Mouse (Mus musculus): ENCODE measurements around the gene Rap1a. TPM values are rescaled to one million over a fixed set of nuclear protein-coding genes. Genes with fewer than 3 reads are reported as not detected.
"Not testable (repeated sequence)": the region's sequence is repeated elsewhere in the genome, so short reads cannot be mapped to it uniquely, and the experiment has no call there.

The Rap1a gene
- polyA plus RNA-seq, 1 experiment from 2014 or later = 76.3 TPM

GRCm38 (mm10) chr3:105705561-105705960 lies 95.6 kb downstream of the Rap1a start:
- no peak for ATAC-seq (replicated peaks)
- Histone ChIP-seq H3K27ac (replicated peaks) (peak overlapping the region; percentile 62; the same call in 1 of the 2 replicates), H3K27me3 (no peaks in the 10 kb centered on the region; the same call in 1 of the 2 replicates), H3K9me3 (no peaks in the 10 kb centered on the region), H3K4me2 (replicated peaks) (peak overlapping the region; percentile 96), H3K36me3 (no peaks in the 10 kb centered on the region), H3K9ac (replicated peaks) (peak overlapping the region; percentile 49), H3K4me1 (peaks cover 34% of the 10 kb centered on the region), H3K4me3 (peak overlapping the region; percentile 49)
- 25% methylated on average over 3 of the region's 3 CpGs for WGBS

DNA sequence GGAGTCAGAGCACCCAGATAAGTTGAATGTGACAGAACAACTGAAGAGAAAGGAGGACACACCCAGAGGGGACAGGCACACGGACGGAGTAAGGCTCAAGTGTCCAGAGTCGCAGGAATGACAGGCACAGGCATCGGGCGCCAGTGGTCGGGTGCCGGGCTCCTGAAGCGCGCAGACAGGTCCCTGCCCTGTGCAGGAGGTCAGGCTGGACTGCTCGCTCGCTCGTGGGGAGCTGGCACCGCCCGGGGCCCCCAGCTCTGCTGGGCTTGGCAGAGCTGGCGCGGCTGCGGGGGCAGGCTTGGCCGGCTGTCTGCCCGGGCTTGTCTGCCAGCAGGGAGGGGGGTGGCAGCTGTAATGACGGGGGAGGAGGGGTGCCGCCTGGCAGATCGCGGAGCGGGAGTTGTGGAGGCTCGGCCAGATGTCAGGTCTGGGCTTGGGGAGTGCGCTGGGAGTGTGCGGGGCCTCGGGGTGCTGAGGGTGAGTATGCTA lies 96.0 kb downstream of the Rap1a start:
- Histone ChIP-seq H3K36me3 (no peaks in the 10 kb centered on the region), H3K4me2 (replicated peaks) (peak overlapping the region; percentile 96), H3K9ac (replicated peaks) (peak overlapping the region; percentile 49), H3K27ac (replicated peaks) (peak overlapping the region; percentile 62), H3K4me3 (peak overlapping the region; percentile 49), H3K9me3 (no peaks in the 10 kb centered on the region), H3K27me3 (no peaks in the 10 kb centered on the region; the same call in 1 of the 2 replicates), H3K4me1 (peaks cover 30% of the 10 kb centered on the region)
- peak; percentile 72 for ATAC-seq (replicated peaks)
- WGBS = under 1% methylated on average over 28 of the region's 28 CpGs

DNA sequence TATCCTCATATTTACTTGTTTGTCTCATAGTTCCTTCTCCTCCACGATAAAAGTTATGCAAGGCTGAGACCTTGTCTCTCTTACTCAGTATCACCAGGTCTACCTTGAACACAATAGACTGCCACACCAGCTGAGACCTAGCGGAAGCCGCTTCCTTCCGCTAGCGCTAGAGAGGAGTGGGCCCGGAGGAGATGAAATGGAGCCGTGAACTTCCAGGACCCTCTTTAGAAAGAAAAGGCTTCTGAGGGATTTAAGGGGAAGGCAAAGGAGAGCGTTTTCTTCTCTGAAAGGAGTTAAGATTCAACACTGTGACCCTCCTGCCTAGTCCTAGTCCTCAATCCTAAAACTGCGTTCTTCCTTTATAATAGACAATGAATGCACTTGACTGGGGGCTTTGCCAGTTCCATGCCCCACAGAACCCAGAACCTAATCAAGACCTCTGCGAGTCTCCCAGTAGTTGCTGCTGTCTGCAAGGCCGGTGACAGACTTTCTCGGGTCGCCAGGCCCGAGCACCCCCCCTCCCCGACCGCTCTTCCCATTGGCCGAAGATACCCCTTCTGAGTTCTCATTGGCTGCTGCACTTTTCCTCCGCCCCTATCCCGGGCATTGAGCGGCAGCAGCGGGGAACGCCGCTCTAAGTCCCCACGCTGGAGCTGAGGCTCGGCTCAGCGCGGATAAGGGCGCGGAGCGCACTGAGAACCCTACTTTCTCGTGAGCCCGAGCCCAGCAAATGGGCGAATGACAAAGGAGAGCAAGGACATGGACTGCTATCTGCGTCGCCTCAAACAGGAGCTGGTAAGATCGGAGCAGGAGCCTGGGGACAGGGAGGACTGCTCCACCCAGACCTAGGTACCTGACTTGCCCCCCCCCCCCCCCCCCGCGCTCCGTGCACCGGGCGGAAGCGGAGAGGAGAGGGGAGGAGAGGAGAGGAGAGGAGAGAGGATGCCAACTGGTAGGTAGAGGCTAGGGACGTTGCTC lies 96.8 kb downstream of the Rap1a start, which contains the start of gene Inka2:
TSS of gene Inka2 (plus strand) at position 569 of the 978 bp plus-strand sequence.
- Histone ChIP-seq H3K27ac (replicated peaks) (peak within 1 kb of the TSS; percentile 62), H3K27me3 (no peaks in the 10 kb centered on the region; the same call in 1 of the 2 replicates), H3K4me1 (peaks cover 28% of the 10 kb centered on the region), H3K36me3 (no peaks in the 10 kb centered on the region), H3K9ac (replicated peaks) (peak within 1 kb of the TSS; percentile 49), H3K4me3 (peak within 1 kb of the TSS; percentile 49), H3K4me2 (replicated peaks) (peak within 1 kb of the TSS; percentile 96), H3K9me3 (no peaks in the 10 kb centered on the region)
- peak; percentile 98 for ATAC-seq (replicated peaks)
- WGBS = 3% methylated on average over 42 of the region's 43 CpGs

GRCm38 (mm10) chr3:105703571-105703970 lies 97.6 kb downstream of the Rap1a start:
- ATAC-seq (replicated peaks) = no peak
- 42% methylated on average over 6 of the region's 6 CpGs for WGBS
- Histone ChIP-seq H3K27ac (replicated peaks) (no peak overlapping the region), H3K27me3 (no peaks in the 10 kb centered on the region; the same call in 1 of the 2 replicates), H3K4me2 (replicated peaks) (no peak overlapping the region), H3K9ac (replicated peaks) (no peak overlapping the region), H3K4me3 (no peak overlapping the region), H3K36me3 (no peaks in the 10 kb centered on the region), H3K4me1 (peaks cover 28% of the 10 kb centered on the region), H3K9me3 (no peaks in the 10 kb centered on the region)

GRCm38 (mm10) chr3:105701399-105701798 lies 99.7 kb downstream of the Rap1a start:
- 73% methylated on average over 5 of the region's 5 CpGs for WGBS
- H3K9me3 ChIP-seq = no peaks in the 10 kb centered on the region

DNA sequence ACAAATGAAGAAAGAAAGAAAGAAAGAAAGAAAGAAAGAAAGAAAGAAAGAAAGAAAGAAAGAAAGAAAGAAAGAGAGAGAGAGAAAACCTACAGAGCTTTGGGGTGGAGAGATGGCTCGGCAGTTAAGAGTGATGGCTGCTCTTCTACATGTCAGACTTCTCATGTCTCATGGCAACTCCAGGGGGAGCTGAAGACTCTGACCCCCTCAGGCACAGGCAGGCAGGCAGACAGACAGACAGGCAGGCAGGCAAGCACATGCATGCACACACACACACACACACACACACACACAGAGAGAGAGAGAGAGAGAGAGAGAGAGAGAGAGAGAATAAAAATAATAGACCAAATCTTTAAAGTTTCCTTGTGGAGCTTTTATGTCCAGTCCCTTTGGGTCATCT lies 100.3 kb downstream of the Rap1a start:
- H3K4me3 ChIP-seq; H3K9ac ChIP-seq (replicated peaks); H3K27ac ChIP-seq (replicated peaks); H3K9me3 ChIP-seq; H3K36me3 ChIP-seq; H3K4me2 ChIP-seq (replicated peaks); H3K27me3 ChIP-seq; ATAC-seq (replicated peaks): not testable (repeated sequence)
- peaks cover 30% of the 10 kb centered on the region for H3K4me1 ChIP-seq
- 48% methylated on average over 1 of the region's 1 CpGs for WGBS

More at GRCm38 (mm10) chr3:105701399-105701798, 99.7 kb downstream of the Rap1a start:
- H3K4me2 ChIP-seq (replicated peaks) = no peak overlapping the region
- H3K36me3 ChIP-seq = no peaks in the 10 kb centered on the region
- H3K9ac ChIP-seq (replicated peaks) = no peak overlapping the region
- H3K4me3 ChIP-seq = no peak overlapping the region
- no peak overlapping the region for H3K27ac ChIP-seq (replicated peaks)
- ATAC-seq (replicated peaks) = no peak
- H3K27me3 ChIP-seq = no peaks in the 10 kb centered on the region; the same call in 1 of the 2 replicates
- peaks cover 30% of the 10 kb centered on the region for H3K4me1 ChIP-seq

DNA sequence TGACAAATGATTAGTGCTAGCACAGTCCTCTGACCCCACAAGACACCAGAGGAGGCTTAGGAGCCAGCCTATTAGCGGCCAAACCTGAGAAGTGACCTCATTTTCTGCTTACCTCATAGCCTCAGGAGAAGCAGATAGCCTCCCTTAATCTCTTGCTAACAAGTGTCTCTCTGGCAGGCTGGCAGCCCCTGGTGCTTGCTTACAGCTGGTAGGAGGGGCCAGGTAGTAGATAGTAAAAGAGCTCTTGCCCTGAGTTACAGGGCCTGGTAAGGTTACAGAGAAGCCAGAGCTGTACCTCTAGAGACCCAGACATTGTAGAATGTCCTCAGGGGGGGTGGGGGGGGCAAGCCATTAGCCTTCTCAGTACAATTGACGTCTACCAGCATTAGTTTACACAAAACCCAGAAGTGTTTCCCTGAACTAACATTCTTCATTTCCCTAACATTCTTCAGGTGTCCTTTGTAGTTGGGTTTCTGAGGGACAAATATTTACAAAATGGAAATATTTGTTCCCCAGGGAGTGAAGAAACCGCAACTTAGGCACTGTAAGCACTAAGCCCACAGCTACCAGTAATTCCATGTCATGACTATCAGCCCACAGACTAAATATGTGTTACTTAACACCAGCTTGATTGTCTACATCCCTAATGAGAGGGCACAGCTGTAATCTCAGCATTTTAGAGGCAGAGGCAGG lies 101.7 kb downstream of the Rap1a start:
- Histone ChIP-seq H3K36me3 (no peaks in the 10 kb centered on the region), H3K4me2 (replicated peaks) (no peak overlapping the region), H3K27me3 (no peaks in the 10 kb centered on the region; the same call in 1 of the 2 replicates), H3K9me3 (no peaks in the 10 kb centered on the region), H3K4me1 (peaks cover 23% of the 10 kb centered on the region), H3K4me3 (no peak overlapping the region), H3K27ac (replicated peaks) (no peak overlapping the region), H3K9ac (replicated peaks) (no peak overlapping the region)
- no peak for ATAC-seq (replicated peaks)
- 53% methylated on average over 3 of the region's 3 CpGs for WGBS

GRCm38 (mm10) chr3:105698311-105698710 lies 102.8 kb downstream of the Rap1a start:
- H3K27ac ChIP-seq (replicated peaks) = no peak overlapping the region
- no peaks in the 10 kb centered on the region; the same call in 1 of the 2 replicates for H3K27me3 ChIP-seq
- no peak overlapping the region for H3K9ac ChIP-seq (replicated peaks)
- 76% methylated on average over 1 of the region's 1 CpGs for WGBS
- no peaks in the 10 kb centered on the region for H3K9me3 ChIP-seq
- H3K4me2 ChIP-seq (replicated peaks) = no peak overlapping the region
- peaks cover 19% of the 10 kb centered on the region for H3K4me1 ChIP-seq
- no peaks in the 10 kb centered on the region for H3K36me3 ChIP-seq
- no peak overlapping the region for H3K4me3 ChIP-seq
- ATAC-seq (replicated peaks) = no peak

GRCm38 (mm10) chr3:105697148-105697441 lies 104.0 kb downstream of the Rap1a start:
- Histone ChIP-seq H3K9ac (replicated peaks) (no peak overlapping the region), H3K27ac (replicated peaks) (no peak overlapping the region), H3K9me3 (no peaks in the 10 kb centered on the region), H3K4me1 (peaks cover 19% of the 10 kb centered on the region), H3K36me3 (no peaks in the 10 kb centered on the region), H3K4me3 (no peak overlapping the region), H3K27me3 (no peaks in the 10 kb centered on the region), H3K4me2 (replicated peaks) (no peak overlapping the region)
- 65% methylated on average over 5 of the region's 5 CpGs for WGBS
- peak; percentile 53; the same call in 1 of the 2 replicates for ATAC-seq (replicated peaks)

GRCm38 (mm10) chr3:105696387-105697147 lies 104.6 kb downstream of the Rap1a start:
- H3K4me3 ChIP-seq = no peak overlapping the region
- no peaks in the 10 kb centered on the region for H3K27me3 ChIP-seq
- peak; percentile 45 for ATAC-seq (replicated peaks)
- 0 out of 2 replicates have a peak overlapping the region, but pooled peaks have one; percentile 6 for H3K9ac ChIP-seq (replicated peaks)
- H3K27ac ChIP-seq (replicated peaks) = no peak overlapping the region
- 48% methylated on average over 17 of the region's 17 CpGs for WGBS
- no peaks in the 10 kb centered on the region for H3K9me3 ChIP-seq
- H3K4me2 ChIP-seq (replicated peaks) = peak overlapping the region; percentile 26
- H3K36me3 ChIP-seq = no peaks in the 10 kb centered on the region
- peaks cover 19% of the 10 kb centered on the region for H3K4me1 ChIP-seq

Measured in forebrain, embryonic 15.5 days (tissue).